Mouse (Mus musculus) liver, embryonic 13.5 days (tissue): Measurements from ENCODE around the gene Pmch. TPM values are rescaled to one million over a fixed set of nuclear protein-coding genes. Genes with fewer than 3 reads are reported as not detected.

ENCODE experiments used
- ATAC-seq: fragments of 200-750 bp; cut with Nextera tagmentation; 2 replicates; pipeline ENCODE4 v1.8.0; 2017; ENCODE audit warnings: low read depth, mild to moderate bottlenecking, moderate number of reproducible peaks, moderate library complexity
- DNase-seq: peaks from one replicate; pipeline ENCODE4 v3.0.0; 2022
- H3K27ac ChIP-seq: fragments of 300-500 bp; sonication (generic); 2 replicates; pipeline ENCODE4 v1.5.1; 2015; ENCODE audit warnings: moderate library complexity, mild to moderate bottlenecking, inconsistent platforms
- H3K27me3 ChIP-seq: fragments of 300-500 bp; sonication (generic); 2 replicates; pipeline ENCODE4 v1.6.1; 2015; ENCODE audit warnings: mild to moderate bottlenecking, inconsistent platforms
- H3K36me3 ChIP-seq: fragments of 300-500 bp; sonication (generic); 2 replicates; pipeline ENCODE4 v1.6.1; 2015; ENCODE audit warnings: mild to moderate bottlenecking, inconsistent platforms
- H3K4me1 ChIP-seq: fragments of 300-500 bp; sonication (generic); replicated peaks from 2 replicates; pipeline ENCODE4 v1.6.1; 2015; ENCODE audit warnings: inconsistent platforms
- H3K4me2 ChIP-seq: fragments of 300-500 bp; sonication (generic); 2 replicates; pipeline ENCODE4 v1.6.1; 2015; ENCODE audit warnings: inconsistent platforms, mild to moderate bottlenecking, moderate library complexity
- H3K4me3 ChIP-seq: fragments of 300-500 bp; sonication (generic); replicated peaks from 2 replicates; pipeline ENCODE4 v1.5.1; 2015; ENCODE audit warnings: mild to moderate bottlenecking, inconsistent platforms
- H3K9ac ChIP-seq: fragments of 300-500 bp; sonication (generic); 2 replicates; pipeline ENCODE4 v1.6.1; 2015; ENCODE audit warnings: mild to moderate bottlenecking, inconsistent platforms
- H3K9me3 ChIP-seq: fragments of 300-500 bp; sonication (generic); replicated peaks from 2 replicates; pipeline ENCODE4 v1.6.1; 2016; ENCODE audit warnings: inconsistent platforms
- WGBS: fragments of 180-500 bp; shearing (Covaris S2); methylation state at CpG from one replicate; pipeline ENCODE4 v1.1.7; 2015; ENCODE audit not compliant: insufficient replicate concordance; 5-methylcytosine and 5-hydroxymethylcytosine counted together
- polyA plus RNA-seq: library from polyadenylated mRNA; unstranded; fragments of >200 nt; fragmentation: Nextera tagmentation; extraction: Ambion mirVana; gene quantifications from 2 replicates; pipeline ENCODE4 v1.2.1, GENCODE M21; 2015

Pmch gene
- 0.17 and 0.77 TPM in 2 replicates for polyA plus RNA-seq

GRCm38 (mm10) chr10:88090772-88091171 is at the start of gene Pmch:
Gene Pmch (plus strand): TSS chr10:88091072.
- Histone ChIP-seq H3K9ac (no peak within 1 kb of the TSS), H3K9me3 (no peaks in the 10 kb centered on the region), H3K36me3 (peaks cover 28% of the 10 kb centered on the region), H3K4me3 (no peak within 1 kb of the TSS), H3K4me2 (no peak within 1 kb of the TSS), H3K4me1 (no peaks in the 10 kb centered on the region), H3K27ac (no peak within 1 kb of the TSS), H3K27me3 (no peaks in the 10 kb centered on the region)
- 69% methylated on average over 5 of the region's 5 CpGs for WGBS
- ATAC-seq: no peak
- DNase-seq: no peak

GRCm38 (mm10) chr10:88044297-88044696 is 46.6 kb upstream of the Pmch start:
- Histone ChIP-seq H3K36me3 (no peaks in the 10 kb centered on the region), H3K27me3 (no peaks in the 10 kb centered on the region), H3K4me1 (no peaks in the 10 kb centered on the region), H3K4me2 (no peak overlapping the region), H3K9me3 (no peaks in the 10 kb centered on the region), H3K4me3 (no peak overlapping the region), H3K27ac (no peak overlapping the region), H3K9ac (no peak overlapping the region)
- DNase-seq (no peak), ATAC-seq (no peak)
- whole genome bisulfite sequencing: 68% methylated on average over 4 of the region's 4 CpGs

GRCm38 (mm10) chr10:88046098-88046771 is 44.6 kb upstream of the Pmch start:
- no peaks in the 10 kb centered on the region for H3K27me3 ChIP-seq
- H3K4me3 ChIP-seq: no peak overlapping the region
- no peak for DNase-seq
- H3K4me1 ChIP-seq: no peaks in the 10 kb centered on the region
- no peak overlapping the region for H3K4me2 ChIP-seq
- H3K36me3 ChIP-seq: no peaks in the 10 kb centered on the region
- no peak overlapping the region for H3K27ac ChIP-seq
- 65% methylated on average over 11 of the region's 11 CpGs for WGBS
- ATAC-seq: no peak
- no peak overlapping the region for H3K9ac ChIP-seq
- no peaks in the 10 kb centered on the region for H3K9me3 ChIP-seq

- Histone ChIP-seq H3K27ac (no peak overlapping the region), H3K27me3 (no peaks in the 10 kb centered on the region), H3K4me2 (no peak overlapping the region), H3K4me3 (no peak overlapping the region), H3K9me3 (no peaks in the 10 kb centered on the region), H3K9ac (no peak overlapping the region), H3K36me3 (no peaks in the 10 kb centered on the region), H3K4me1 (no peaks in the 10 kb centered on the region)
- ATAC-seq (no peak), DNase-seq (no peak)
- WGBS: 48% methylated on average over 14 of the region's 14 CpGs
These were observed 36.5 kb upstream of the Pmch start for GRCm38 (mm10) chr10:88054233-88054985.

- Histone ChIP-seq H3K4me3 (no peak overlapping the region), H3K36me3 (no peaks in the 10 kb centered on the region), H3K4me2 (no peak overlapping the region), H3K27me3 (no peaks in the 10 kb centered on the region), H3K9me3 (no peaks in the 10 kb centered on the region), H3K9ac (no peak overlapping the region), H3K27ac (no peak overlapping the region), H3K4me1 (no peaks in the 10 kb centered on the region)
- no peak for DNase-seq
- no peak for ATAC-seq
- 54% methylated on average over 14 of the region's 14 CpGs for WGBS
These were observed 33.8 kb upstream of the Pmch start for GRCm38 (mm10) chr10:88056950-88057649.

- Histone ChIP-seq H3K9me3 (no peaks in the 10 kb centered on the region), H3K36me3 (no peaks in the 10 kb centered on the region), H3K27ac (no peak overlapping the region), H3K27me3 (no peaks in the 10 kb centered on the region), H3K4me2 (no peak overlapping the region), H3K9ac (no peak overlapping the region), H3K4me3 (no peak overlapping the region), H3K4me1 (no peaks in the 10 kb centered on the region)
- DNase-seq (no peak), ATAC-seq (no peak)
- WGBS: 69% methylated on average over 4 of the region's 4 CpGs
These were observed 27.4 kb upstream of the Pmch start for GRCm38 (mm10) chr10:88063436-88063835.

- H3K4me1 ChIP-seq: no peaks in the 10 kb centered on the region
- H3K27ac ChIP-seq: no peak overlapping the region
- no peak overlapping the region for H3K4me2 ChIP-seq
- ATAC-seq (no peak), DNase-seq (no peak)
- H3K4me3 ChIP-seq: no peak overlapping the region
- H3K27me3 ChIP-seq: no peaks in the 10 kb centered on the region
- no peak overlapping the region for H3K9ac ChIP-seq
- no peaks in the 10 kb centered on the region for H3K36me3 ChIP-seq
- 28% methylated on average over 2 of the region's 2 CpGs for WGBS
- no peaks in the 10 kb centered on the region for H3K9me3 ChIP-seq
These were observed 26.0 kb upstream of the Pmch start for GRCm38 (mm10) chr10:88064872-88065271.

GRCm38 (mm10) chr10:88067377-88067776 is 23.5 kb upstream of the Pmch start:
- H3K27ac ChIP-seq: no peak overlapping the region
- no peak for DNase-seq
- no peak overlapping the region for H3K4me3 ChIP-seq
- no peaks in the 10 kb centered on the region for H3K9me3 ChIP-seq
- H3K27me3 ChIP-seq: no peaks in the 10 kb centered on the region
- WGBS: 64% methylated on average over 3 of the region's 3 CpGs
- H3K4me1 ChIP-seq: no peaks in the 10 kb centered on the region
- no peak overlapping the region for H3K9ac ChIP-seq
- no peak for ATAC-seq
- no peak overlapping the region for H3K4me2 ChIP-seq
- no peaks in the 10 kb centered on the region for H3K36me3 ChIP-seq

- Histone ChIP-seq H3K4me2 (no peak overlapping the region), H3K9ac (no peak overlapping the region), H3K36me3 (peaks cover 12% of the 10 kb centered on the region), H3K27me3 (no peaks in the 10 kb centered on the region), H3K4me3 (no peak overlapping the region), H3K27ac (no peak overlapping the region), H3K4me1 (no peaks in the 10 kb centered on the region), H3K9me3 (no peaks in the 10 kb centered on the region)
- ATAC-seq (no peak), DNase-seq (no peak)
- WGBS: 87% methylated on average over 2 of the region's 2 CpGs
These were observed 15.3 kb downstream of the Pmch start for GRCm38 (mm10) chr10:88106169-88106568.

GRCm38 (mm10) chr10:88113290-88113689 is 22.4 kb downstream of the Pmch start:
- no peak overlapping the region for H3K4me2 ChIP-seq
- ATAC-seq (no peak), DNase-seq (no peak)
- peaks cover 30% of the 10 kb centered on the region for H3K36me3 ChIP-seq
- no peaks in the 10 kb centered on the region for H3K27me3 ChIP-seq
- H3K4me1 ChIP-seq: no peaks in the 10 kb centered on the region
- H3K9ac ChIP-seq: no peak overlapping the region
- no peak overlapping the region for H3K27ac ChIP-seq
- WGBS: 88% methylated on average over 2 of the region's 2 CpGs
- no peak overlapping the region for H3K4me3 ChIP-seq
- no peaks in the 10 kb centered on the region for H3K9me3 ChIP-seq

GRCm38 (mm10) chr10:88119721-88120120 is 28.8 kb downstream of the Pmch start:
- H3K27me3 ChIP-seq: no peaks in the 10 kb centered on the region
- no peak overlapping the region for H3K4me2 ChIP-seq
- H3K4me3 ChIP-seq: no peak overlapping the region
- DNase-seq (no peak), ATAC-seq (no peak)
- no peaks in the 10 kb centered on the region for H3K4me1 ChIP-seq
- H3K36me3 ChIP-seq: peaks cover 39% of the 10 kb centered on the region
- no peak overlapping the region for H3K9ac ChIP-seq
- no peak overlapping the region for H3K27ac ChIP-seq
- H3K9me3 ChIP-seq: no peaks in the 10 kb centered on the region
